Mouse (Mus musculus): ENCODE measurements around the gene Ctxn1.

Gene Ctxn1

DNA sequence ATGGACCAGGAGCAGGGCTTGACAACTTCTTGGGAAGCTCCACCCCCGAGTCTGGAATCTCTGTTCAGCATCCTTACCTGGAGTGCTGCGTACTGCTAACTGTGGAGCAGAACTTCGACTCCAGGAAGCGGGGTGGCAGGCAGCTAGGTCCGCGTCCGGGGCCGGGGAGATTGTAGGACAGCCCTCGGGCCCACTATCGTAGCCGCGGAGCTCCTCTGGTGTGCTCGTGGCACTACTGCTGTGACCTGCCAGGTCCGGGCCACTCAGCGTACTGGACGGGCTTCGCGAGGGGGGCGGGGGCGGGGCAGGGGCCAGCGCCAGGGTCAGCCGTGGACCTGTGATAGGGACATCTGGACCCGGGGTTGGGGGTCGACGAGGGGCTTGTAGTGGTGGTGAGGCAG lies 46.3 kb downstream of the Ctxn1 start:
- no peak for DNase-seq

DNA sequence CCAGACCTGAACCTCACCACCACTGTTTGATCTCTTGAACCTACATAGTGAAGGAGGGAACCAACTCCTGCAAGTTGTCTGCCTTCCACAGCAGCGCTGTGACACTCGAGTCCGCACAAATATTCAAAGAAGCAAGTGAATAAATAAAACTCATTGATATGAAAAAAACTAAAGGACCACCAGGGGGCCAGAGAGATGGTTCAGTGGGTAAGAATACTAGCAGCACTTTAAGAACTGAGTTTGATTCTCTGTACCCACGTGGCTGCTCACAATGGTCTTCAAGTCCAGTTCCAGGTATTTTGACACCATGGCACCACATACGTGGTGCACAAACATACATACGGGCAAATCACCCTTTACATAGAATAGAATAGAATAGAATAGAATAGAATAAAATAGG lies 48.0 kb downstream of the Ctxn1 start:
- DNase-seq = no peak
